Mouse (Mus musculus) 416B (cell line): ENCODE data around the gene Ctcfl.
"Not testable (repeated sequence)": the region's sequence is repeated elsewhere in the genome, so short reads cannot be mapped to it uniquely, and the experiment has no call there.

Experiments used
- DNase-seq: peaks from one replicate; pipeline ENCODE4 v3.0.0; 2011; ENCODE audit warnings: low read depth

The Ctcfl gene

DNA sequence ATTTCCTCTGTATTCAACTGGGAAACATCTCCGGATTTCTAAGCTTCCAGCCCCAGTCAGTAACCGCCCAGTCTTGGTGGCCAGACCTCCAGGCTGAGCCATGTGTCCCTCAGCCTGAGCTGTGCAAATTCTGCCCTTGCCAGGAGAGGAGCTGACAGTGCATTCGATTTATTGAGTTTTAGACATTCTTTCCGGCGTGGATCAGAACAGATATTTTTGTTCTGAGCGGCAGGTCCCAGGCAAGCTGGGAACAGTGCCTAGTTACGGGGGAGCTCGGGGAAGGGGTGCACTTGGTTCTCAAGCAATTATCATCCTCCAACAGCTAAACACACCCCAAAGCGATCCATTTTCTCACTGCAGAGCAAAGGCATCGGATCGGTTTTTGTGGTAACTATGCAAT, 24.3 kb upstream of the Ctcfl start:
- no peak for DNase-seq

DNA sequence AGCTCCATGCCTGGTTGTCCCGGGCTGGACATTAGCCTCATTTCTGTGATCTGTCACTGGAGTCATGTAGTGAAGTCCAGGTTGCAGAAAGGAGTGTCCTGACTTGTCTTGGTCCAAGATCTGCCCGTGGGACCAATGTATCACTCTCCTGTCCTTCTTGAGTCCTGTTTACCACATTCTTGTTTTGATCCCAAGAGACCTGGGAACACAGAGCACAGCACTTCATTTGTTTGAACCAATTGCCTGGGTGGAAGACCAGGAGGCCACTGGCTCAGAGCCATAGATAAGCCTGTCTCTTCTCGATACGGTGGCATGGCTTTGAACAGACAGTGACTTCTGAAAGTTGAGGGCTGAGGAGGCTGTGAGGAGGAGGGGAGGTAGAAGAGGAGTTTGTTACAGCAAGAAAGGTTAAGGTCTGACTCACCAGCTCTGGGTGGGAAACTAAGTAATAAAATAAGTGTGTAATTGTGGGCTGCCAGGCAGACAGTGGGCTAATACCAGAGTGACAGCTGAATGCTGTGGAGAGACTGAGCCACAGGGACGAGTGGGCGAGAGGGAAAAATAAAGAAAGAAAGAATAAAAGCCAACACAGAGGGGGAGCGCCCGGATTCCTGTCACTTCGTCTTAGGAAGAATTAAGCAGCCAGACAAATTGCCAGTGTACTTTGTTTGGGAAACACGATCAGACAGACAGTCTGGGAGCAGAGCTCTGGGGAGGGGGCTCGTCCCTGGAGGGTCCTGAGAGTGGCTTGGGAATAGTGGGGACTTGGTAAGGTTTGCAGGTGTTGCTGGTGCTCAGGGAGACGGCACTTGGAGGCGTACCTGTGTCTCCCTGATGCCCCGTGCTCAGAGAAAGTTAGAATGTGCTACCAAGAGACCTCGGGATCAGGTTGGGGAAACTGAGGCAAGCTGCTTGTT, 19.3 kb upstream of the Ctcfl start:
- DNase-seq: no peak

DNA sequence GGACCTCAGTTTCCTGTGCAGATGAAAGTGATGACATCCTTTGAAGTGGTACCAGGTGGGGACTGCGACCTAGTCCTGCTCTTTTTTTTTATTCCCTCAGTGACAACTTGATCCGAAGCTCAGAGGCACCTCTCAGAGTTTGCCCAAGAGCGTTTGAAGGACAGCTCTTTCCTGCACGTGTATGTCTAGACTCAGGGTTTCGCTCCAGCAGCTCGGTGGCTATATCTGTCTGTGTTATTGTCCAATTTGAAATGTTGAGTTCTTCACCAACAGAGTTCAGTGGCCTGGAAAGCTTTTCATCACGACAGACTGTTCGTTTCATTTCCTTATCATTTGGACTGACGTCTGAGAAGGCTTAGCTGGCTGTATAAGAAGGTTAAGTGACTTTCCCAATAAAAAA, 15.4 kb upstream of the Ctcfl start:
- no peak for DNase-seq

DNA sequence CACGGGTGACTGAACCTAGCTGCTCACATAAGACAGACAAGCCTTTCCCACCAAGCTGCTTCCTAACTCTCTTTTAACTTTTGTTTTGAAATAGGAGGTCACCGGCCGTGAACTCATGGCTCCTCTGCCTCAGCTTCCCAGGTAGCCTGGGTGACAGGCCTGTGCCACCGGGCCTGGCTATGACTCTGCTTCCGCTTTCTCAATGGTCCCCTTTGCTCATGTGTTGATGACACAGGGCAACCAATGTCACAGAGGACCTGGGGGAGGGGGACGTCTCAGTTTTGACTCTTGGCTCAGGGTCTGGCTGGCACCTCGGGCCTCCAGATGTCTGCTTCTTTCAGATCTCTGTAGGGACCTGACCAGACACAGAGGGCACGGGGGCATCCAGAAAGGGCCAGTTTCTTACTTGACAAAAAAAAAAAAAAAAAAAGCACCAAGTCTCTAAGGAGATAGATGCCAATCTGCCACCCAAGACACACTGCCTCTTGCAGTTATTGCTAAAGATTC, 13.5 kb upstream of the Ctcfl start:
- DNase-seq: peak; percentile 13

DNA sequence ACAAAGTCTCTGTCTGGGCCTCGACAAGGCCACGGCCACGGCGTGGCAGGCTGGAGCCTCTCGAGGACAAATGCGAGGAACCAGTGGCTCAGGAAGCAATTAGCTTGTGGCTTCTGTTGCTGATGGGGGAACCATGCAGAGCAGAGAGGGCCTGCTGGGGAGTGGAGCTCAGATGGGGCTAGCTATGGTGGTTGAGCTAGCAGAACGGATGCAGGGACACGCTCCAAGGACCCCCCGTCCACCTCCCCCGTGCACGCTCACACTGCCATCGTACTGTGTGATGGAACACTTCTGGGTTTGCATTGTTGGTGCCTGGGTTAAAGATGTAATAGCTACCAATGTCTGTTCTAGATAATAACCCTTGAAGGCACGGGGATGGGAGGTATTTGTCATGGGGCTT, 12.9 kb upstream of the Ctcfl start:
- no peak for DNase-seq

DNA sequence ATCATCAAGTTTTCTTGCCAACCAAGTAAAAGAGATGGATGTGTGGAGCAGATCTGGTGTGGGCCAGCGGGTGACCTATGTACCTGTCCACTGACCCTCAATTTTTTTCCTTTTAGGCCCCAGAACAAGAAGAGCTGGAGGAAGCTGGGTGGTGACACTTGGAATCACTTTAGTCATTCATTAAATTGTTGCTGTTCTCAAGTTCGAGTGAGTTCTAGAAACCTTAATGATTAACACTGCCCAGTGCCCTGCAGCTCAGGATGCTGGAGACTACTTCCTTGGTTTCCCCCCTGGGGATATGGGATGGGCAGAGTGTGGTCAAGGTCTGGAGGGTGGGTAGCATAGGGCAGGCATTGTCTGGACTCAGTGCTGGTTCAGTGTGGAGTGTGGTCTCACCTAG, 9.8 kb upstream of the Ctcfl start:
- DNase-seq: no peak

DNA sequence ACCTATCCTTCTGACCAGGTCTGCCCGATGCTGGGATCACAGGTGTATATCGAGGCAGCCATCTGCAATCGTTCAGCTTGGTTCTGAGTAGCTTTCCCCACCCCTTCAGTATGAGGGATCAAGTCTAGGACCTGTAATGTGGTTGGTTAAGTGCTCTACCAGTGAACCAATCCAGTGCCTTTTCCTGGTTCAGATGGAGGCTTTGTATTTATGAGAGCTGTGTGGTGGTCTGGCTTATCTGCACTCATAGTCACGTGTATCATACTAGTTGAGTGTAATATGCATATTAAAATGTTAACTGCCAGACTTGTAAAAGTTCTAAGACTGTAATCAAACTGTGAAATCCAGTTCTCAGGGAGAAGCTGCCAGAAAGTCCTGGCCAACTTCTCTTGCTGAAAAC, 7.1 kb upstream of the Ctcfl start:
- DNase-seq: no peak

DNA sequence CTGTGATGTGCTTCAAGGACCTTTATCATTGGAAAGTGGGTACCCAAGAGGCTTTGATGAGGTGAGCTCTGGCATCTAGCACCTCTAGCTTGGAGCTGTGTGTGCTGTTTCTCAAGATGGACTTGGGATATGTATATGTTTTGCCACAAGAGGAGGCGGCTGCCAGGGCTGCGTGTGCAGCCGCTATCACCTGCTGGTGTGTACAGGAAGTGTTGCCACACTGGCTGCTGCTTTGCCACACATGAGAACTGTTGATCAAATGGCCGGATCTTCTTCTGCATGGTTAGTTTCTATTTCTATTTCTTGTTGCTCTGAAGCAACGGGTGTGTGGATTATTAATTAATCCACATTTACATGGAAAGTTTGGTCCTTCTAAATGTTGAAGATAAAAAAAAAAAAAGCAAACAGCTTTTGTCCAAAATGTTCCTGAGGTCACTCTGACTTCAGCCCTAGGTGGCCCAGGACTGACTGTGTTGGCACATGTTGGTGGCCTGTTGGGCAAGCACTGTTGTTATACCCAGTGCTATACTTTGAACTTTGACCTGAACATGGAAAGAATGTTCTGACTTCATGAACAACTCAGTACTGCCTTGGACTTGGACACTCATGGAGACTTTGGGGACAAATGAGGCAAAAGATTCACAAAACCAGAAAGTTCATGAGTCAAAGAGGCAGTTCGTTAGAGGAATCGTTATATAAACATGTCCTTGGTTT, 4.9 kb upstream of the Ctcfl start:
- no peak for DNase-seq

DNA sequence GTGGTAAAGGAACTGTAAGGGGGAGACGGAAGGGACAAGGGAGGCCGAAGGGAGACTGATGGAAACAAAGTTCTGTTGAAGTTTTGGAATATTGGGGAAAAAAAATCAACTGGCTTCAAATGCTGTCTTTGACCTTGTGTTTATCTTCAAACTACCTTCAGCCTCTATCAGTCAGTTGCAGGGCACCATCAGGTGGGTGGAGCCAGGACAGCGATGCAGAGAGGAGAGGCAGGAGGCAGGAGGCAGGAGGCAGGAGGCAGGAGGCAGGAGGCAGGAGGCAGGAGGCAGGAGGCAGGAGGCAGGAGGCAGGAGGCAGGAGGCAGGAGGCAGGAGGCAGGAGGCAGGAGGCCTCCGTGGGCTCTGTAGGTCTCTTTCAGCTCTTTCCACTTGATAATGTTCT, 792 bp upstream of the Ctcfl start:
- DNase-seq: not testable (repeated sequence)

DNA sequence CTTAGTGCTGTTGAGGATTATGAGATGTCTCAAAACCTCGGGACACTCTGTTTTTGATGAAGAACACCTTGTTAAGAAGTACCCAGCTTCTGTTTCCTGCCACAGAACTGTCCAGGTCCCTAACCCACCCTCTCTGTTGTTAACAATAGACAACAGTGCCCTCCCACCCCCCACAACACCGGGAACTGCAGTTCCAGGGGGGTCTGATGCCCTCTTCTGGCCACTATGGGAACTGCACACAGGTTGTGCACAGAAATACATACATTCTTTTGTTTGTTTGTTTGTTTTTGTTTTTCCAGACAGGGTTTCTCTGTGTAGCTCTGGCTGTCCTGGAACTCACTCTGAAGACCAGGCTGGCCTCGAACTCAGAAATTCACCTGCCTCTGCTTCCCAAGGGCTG, 5.5 kb downstream of the Ctcfl start:
- DNase-seq: not testable (repeated sequence)

DNA sequence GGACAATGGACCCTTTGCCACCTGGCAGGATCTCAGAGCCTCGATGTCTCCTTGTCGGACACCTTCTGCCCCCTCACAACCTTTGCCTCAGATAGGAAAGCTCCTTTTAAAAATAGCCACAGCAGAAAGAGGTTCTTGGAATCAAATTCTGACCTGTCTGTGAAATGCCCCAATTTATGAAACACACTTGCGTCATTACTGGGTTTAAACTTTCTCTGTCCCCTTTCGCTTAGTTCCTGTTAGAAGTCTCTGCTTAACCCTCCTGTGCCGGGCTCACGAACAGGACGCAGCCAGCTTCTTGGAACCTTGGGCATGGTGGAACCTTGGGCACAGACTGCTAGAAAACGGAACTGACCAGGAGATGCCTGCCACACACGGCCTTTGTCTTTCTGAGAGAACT, 8.8 kb downstream of the Ctcfl start:
- no peak for DNase-seq

DNA sequence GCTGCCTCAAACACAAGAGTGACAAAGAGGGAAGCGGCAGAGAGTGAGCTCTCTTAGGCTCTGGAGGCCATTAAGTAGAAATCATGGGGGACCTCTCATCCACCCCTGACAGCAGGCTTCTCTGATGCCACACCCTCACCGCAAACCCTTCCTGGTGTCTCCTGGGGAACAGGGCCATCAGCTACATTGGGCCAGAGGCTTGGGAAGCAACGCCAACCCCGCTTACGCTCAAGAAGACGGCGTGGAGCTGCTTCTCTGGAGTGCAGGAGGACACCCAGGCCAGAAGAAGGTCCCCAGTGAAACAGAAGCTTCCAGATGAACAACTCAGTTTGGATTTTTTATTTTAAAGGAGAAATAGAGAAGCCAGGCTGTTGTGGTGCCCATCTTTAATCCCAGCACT, 9.8 kb downstream of the Ctcfl start:
- DNase-seq: no peak

DNA sequence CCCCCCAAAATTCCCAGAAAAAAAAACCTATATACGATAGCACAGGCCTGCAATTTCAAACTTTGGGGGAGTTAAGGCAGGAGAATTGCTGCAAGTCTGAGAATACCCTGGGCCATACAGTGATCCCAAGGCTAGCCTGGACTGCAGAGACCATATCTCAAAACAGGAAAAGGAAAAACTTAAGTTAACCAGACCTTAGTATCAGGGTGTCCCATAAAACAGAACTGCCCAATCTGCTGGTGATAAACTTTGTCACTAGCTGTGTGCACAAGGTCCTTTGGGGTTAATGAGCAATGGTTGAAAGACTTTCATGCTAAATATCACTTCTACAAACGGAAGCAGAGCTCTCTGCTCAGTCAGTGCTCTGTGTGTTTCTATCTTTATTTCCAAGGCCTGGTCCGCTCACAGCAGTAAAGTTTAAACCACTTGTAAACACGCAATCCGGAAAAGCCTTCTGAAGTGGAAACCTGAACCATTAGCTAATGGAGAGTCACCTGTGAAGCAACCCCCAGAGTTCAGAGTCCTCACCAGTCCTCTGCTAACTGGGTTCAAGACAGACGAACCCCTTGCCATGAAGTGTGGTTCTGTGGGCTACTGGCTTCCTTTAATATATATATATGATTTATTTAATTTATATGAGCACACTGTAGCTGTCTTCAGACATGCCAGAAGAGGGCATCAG, 10.7 kb downstream of the Ctcfl start:
- no peak for DNase-seq

DNA sequence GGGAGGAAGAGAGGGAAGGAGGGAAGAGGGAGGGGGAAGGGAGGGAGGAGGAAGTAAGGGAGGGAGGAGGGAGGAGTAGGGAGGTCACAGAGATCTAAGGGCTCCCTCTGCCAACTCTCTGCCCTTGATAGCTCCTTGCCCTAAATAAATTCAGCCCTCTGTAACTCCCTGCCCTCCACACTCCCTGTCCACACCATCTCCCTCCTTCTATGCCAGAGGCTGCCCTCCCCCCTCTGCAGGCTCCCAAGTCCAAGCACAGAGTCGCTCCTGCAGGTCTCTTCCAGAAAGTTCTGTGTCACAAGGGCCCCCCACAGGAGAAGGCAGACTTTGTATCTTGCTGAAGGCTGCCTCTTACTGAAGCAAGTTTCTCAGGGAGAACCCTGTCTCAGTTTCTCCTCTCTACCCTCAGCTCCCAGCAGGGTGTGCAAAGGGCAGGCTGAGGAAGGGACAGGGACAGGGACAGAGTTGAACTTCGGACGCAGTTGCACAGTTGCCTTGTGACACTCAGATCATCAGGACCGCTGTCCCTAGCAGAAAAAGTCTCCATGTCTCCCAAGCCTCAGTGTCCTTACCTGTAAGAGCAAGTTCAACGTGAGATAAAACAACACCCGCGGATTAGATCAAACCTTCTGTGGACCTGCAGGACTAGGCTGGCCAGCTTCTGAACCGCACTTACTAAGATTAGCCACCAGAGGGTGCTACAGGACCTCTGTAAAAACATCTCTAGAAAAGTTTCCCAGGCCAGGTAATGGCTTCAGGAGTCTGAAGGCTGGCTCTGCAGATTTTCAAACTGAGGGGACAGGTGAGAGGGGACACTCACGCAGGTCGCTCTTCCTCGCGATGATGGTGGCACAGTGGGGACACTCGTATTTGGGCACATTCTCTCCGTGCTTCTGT, 12.2 kb downstream of the Ctcfl start:
- peak; percentile 62 for DNase-seq

DNA sequence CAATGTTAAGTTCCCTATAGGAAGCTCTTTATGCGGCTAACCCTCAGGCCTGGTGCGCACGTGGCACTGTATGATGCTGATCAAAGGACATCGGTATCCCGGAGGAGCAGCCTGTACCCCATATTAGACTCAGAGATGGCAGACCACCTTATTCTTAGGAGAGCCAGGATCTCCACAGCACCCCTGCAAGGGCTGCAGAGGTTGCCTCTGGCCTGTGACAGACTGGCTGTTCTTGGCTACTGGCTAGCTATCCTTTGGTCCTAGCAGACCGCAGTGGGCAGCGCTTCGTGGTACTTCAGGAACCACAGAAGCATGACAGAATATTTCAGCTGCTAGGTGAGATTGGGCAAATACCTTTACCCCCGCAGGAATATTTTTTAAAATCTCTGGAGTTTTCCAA, 12.9 kb downstream of the Ctcfl start:
- DNase-seq: no peak

DNA sequence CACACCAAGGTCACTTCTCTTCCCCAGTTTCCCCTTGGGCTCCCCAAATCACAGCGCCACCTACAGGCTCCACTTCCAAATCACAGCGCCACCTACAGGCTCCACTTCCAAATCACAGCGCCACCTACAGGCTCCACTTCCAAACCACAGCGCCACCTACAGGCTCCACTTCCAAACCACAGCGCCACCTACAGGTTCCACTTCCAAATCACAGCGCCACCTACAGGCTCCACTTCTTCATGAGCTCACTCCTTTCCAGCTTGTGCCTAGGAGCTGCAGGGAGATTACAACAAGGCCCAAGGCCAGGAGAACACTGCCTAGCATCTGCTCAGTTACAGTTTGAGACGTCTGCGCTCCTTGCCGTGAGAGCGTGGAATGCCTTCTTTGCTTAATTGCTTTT, 22.0 kb downstream of the Ctcfl start:
- DNase-seq: peak; percentile 9

DNA sequence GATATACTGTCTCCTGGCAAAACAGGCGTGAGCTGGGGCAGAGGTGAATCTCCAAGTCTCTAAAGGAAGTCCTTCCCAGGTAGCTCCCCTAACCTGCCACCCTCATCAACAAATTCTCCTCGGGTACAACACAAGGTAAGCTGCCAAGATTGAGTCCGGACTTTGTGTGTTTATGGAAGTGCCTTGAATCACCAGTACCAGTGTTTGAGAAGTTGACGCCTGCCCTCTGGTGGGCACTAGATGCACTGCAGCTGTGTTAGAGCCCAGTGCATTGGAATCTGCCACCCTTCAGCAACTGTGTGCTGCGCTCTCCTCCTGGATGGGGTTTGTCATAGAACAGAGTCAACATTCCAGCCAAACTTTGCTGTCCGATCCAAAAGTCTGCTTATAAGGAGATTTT, 29.9 kb downstream of the Ctcfl start:
- DNase-seq: peak; percentile 83

DNA sequence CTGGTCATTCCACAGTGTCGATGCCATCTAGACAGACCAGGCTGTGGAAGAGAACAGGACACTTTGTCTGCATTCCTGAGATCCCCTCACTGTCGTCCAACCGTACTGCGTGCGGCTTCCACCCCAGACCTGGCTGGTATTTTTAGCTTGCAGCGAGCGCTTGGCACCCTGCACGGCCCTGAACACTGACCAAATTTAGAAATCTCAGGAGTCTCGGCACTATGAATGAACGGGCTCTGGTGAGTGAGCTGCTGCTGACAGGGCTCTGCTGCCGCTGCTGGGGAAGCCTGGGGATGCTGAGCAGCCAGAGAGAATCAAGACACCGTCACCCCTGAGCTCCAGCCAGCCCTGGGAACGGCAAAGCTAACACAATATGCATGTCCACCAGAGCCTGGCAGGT, 31.9 kb downstream of the Ctcfl start:
- DNase-seq: no peak

DNA sequence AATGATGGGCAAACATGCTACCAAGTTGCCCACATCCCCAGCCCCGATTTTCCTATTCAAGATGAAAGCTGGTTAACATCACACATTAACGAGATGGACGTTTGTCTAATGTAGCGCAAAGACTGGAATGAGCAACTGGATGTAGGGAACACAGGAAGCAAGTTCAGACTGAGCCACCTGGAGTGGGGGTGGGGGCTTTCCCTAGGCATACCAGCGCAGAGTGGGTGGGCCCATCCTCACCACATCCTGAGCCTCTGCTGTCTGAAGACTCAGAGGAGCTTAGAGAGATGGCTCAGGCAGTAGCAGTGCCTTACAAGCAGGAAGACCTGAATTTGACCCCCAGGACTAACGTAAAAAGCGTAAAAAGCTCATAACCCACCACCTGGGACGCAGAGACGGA, 33.6 kb downstream of the Ctcfl start:
- no peak for DNase-seq

DNA sequence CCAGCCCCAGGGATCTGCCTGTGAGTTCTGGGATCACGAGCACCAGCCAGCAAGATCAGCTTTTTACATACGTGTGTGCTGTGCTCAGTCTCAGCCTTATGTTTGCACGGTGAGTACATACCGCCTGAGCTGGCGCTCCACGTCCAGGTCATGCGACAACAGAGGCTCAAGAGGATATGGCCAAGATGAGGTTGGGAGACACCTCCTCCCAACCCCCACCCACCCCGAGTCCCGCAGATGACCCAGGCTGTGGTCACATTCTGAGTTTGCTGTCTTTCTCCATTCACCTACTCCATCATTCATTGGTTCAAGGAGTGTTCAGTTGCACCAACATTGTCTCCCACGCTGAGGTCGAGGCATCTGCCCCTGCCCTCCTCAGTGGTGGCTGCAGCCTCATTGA, 34.5 kb downstream of the Ctcfl start:
- DNase-seq: no peak

DNA sequence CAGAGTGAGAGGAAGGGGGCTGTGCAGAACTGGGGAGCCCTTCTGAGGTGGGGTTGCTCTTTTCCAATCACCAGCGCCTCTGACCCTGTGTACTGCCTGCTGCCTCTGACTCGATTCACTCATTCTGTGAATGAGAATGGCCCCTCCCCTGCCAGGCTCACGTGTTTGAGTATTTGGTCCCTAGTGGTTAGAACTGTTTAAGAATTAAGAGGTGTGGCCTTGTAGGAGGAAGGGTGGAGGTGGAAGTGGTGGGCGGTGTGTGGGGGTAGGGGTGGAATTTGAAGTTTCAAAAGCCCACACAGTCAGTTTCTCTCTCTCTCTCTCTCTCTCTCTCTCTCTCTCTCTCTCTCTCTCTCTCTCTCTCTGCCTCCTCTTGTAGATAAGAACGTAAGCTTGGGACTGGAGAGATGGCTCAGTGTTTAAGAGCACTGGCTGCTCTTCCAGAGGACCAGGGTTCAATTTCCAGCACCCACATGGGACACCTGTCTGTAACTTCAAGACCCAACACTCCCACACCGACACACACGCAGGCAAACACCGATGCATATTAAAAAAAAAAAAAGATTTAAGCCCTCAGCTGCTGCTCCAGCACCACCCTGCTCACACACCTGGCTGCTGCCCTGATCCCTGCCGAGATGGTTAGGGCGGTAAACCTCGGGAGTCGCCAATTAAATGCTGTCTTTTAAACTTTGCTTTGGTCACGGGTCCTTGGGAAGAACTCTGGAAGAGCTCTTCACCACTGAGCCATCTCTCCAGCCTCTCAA, 35.4 kb downstream of the Ctcfl start:
- DNase-seq: peak; percentile 96
